Mouse (Mus musculus): ENCODE results near the gene Gga1. TPM values are rescaled to one million over a fixed set of nuclear protein-coding genes. Genes with fewer than 3 reads are reported as not detected.

Gene Gga1
- total RNA-seq, 2 experiments from 2014 or later = 15.4 to 27.8 TPM

DNA sequence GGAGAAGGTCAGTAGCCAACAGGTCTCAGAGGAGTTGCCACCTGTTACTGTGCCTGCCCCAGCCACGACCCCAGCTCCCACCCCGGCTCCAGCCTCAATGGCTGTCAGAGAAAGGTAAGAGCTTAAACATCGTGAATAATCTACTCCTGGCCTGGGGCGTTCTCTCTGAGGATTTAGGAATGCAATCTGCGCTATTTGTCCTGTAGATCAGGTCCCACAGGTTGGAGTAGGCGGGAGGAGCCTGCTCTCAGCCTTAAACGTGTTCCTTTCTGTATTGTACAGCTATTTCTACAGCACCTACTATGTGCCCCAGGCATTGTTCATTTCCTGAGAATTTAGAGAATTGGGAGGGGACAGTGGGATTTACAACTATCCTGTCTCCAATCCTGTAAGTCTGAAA is 31.4 kb downstream of the Gga1 start:
- no peak for ATAC-seq (replicated peaks; ENCODE audit: poor library complexity)

DNA sequence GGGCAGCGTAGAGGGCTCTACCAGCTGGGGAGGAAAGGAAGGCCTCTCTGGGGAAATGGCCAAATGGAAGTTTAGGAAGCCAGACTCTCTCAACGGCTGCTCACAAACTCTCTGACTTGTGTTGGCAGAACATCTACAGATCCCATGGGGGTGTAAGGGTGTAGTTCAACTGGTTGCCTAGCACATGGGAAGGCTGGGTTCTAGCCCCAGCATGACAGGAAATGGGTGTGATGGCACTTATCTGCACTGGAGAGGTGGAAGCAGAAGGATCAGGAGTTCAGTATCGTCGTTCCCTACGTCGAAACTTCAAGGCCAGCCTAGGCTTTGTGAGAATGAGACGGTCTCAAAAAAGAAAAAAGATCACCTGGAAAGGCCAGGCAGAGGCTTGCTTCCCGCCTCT is 32.0 kb downstream of the Gga1 start:
- no peak for ATAC-seq (replicated peaks; ENCODE audit: poor library complexity)

DNA sequence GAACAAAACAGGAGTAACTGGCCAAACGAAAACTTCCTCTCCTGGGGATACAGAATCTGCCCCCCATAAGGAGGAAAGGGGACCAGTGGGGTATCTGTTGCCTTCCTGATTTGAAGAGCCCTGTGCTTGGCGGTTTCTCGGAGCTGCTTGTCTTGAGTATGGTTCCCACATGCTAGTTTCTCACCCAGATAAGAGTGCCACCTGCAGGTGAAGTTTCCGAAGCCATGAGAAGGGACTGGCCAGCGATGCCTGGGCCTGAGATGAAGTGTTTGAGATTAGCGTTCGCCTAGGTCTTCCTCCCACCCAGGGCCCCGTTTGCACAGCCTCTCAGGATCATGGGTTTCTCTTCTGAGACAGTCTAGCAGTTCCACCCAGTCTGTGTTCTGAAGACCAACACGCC is 35.0 kb downstream of the Gga1 start:
- peak; percentile 22; the same call in 1 of the 2 replicates for ATAC-seq (replicated peaks; ENCODE audit: poor library complexity)

DNA sequence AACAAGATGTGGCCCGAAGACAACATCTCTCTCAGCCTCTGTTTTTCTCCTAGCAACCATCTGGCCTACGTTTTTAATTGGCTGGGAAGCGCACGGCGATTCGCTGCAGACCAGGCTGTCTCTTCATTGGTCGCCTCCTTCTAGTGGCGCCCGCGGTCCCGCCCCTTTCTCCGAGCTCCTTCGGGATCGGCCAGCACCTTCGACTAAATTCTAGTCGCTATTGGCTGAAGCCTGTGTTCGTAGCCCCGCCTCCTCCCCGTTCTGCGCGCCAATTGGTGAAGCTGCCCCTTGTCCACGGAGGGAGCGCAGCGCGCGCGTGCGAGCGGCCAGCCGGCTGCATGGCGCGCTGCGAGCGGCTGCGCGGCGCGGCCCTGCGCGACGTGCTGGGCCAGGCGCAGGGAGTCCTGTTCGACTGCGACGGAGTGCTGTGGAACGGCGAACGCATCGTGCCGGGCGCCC is 36.7 kb downstream of the Gga1 start, which contains the start of gene Pdxp:
Gene Pdxp, plus strand, starts transcription at position 288 of the 459 bp plus-strand sequence.
- ATAC-seq (replicated peaks; ENCODE audit: poor library complexity) = peak; percentile 90

DNA sequence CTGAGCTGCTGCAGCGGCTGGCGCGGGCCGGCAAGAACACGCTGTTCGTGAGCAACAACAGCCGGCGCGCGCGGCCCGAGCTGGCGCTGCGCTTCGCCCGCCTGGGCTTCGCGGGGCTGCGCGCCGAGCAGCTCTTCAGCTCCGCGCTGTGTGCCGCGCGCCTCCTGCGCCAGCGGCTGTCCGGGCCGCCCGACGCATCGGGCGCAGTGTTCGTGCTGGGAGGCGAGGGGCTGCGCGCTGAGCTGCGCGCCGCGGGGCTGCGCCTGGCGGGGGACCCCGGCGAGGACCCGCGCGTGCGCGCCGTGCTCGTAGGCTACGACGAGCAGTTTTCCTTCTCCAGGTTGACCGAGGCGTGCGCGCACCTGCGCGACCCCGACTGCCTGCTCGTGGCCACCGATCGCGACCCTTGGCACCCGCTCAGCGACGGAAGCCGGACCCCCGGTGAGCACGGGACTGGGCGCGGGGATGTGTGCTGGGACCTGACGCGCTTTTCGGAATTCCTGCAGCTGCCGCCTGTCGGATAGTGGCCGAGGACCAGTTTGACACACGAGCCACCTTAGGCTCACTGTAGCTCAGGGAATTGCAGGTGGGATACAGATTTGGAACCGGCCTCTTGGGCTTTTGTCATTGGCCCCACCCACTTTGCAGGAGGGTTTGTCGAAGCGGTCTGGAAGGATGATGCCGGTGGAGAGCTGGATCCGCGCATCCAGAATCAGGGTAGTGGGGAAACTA is 37.3 kb downstream of the Gga1 start:
- peak; percentile 4; the same call in 1 of the 2 replicates for ATAC-seq (replicated peaks; ENCODE audit: poor library complexity)

DNA sequence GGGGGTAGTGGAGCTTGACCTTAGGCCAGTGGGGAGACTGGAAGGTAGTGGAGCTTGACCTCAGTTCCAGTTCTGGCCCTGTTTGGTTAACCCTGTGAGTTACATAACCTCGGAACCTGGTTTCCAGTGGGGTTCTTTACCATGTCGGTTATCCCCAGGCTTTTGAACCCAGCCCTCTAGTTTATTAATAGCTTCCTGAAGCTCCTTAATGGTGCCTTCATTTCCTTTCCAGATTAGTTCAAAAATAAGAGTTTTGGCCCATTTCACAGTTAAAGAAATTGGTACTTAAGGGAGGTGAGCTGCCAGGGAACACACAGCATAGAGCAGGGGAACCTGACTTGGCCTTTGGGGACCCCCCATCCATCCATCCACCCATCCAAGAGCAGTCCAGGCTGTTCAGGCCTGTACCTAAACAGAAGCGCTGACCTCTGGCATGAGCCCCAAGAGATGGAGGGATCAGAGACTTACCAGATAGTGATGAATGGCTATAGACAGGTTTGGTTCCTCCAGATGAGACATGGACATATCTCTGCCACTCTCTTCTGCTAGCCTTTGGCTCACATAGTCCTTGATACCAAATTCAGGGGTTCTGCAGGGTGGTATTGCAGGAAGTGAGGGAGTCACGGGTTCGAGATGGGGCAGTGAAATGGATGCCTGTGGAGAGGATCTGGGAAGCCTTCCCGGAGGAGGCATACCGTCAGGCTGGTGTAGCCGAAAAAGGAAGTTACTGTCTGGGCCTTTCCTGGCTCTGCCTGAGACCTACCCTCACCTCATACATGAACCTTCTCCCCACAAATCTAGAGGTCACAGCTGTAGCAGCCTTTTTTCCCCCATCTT is 38.1 kb downstream of the Gga1 start:
- no peak for ATAC-seq (replicated peaks; ENCODE audit: poor library complexity)

DNA sequence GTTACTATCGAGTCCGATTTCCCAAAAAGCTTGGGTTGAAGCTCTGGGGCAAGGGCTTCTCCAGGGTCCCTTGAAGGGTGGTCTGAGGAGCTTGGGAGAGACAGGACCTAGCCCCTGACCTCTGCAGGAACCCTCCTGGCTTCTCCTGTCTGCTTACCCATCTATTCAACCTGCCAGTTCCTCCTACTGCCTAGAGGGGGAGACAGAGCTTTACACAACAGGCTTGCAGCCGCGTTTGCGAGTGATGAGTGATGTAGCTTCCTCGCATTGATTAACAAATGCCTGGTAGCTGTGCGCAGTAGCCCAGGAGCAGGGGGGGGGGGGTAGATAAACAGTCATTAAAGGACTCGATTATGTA is 38.6 kb downstream of the Gga1 start:
- ATAC-seq (replicated peaks; ENCODE audit: poor library complexity) = peak; percentile 61

DNA sequence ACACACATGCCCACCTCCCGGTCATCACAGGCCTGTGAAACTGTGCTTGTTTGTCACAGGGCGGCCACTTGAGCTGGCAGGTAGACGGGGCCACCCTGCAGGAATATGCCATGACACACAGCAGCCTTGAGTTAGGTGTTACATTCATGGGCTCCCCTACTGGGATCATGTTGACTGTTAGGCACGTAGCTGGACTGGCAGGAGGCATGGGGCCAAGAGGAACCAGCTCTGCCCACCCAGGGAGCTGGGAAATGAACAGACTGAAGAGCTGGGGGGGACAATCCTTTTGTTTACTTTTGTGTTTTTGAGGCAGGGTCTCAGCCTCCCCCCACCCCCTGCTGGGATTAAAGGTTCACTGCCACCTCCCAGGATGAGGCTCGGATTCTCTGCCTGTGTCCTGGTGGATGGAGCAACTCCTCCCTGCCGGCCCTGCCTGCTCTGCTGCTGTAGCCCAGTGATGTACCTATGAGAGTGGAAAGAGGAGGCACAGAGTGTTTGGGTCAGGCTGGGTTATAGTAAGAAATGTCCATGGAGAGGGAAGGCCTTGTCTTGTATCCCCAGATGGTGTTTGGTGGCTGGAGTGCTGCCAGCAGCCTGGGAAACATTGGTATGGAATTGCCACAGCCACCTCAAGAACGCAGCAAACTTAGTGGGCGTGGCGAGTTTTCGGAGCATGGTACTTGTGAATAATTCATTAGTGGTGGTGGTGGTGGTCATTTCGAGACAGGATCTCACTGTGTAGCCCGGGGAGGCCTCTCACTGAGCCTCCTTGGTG is 39.2 kb downstream of the Gga1 start:
- no peak for ATAC-seq (replicated peaks; ENCODE audit: poor library complexity)

DNA sequence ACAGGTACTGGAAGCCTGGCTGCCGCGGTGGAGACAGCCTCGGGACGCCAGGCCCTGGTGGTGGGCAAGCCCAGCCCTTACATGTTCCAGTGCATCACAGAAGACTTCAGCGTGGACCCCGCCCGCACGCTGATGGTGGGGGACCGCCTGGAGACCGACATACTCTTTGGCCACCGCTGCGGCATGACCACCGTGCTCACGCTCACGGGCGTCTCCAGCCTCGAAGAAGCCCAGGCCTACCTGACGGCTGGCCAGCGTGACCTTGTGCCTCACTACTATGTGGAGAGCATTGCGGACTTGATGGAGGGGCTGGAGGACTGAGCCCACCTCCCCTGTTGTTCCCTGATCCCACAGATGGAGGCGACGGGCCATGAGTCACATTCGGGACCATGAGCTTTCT is 41.1 kb downstream of the Gga1 start:
- no peak for ATAC-seq (replicated peaks; ENCODE audit: poor library complexity)

DNA sequence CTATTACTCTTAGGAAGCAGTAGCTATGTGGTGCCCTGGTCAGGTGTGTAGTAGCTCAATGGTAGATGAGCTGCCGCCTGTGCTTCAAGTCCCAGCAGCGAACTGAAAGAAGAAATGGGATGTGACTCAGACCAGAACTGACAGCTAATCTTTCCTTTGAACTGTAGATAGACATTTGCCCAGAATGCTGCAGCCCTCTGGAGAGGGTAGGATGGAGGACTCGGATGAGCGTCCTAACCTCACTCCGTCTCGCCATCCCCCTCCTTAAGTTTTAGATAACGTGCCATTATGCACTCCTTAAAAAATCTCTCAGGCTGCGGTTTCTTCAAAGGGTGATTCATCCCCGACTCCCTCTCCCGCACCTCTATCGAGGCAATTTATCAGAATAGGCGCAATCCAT is 42.9 kb downstream of the Gga1 start:
- ATAC-seq (replicated peaks; ENCODE audit: poor library complexity) = no peak

DNA sequence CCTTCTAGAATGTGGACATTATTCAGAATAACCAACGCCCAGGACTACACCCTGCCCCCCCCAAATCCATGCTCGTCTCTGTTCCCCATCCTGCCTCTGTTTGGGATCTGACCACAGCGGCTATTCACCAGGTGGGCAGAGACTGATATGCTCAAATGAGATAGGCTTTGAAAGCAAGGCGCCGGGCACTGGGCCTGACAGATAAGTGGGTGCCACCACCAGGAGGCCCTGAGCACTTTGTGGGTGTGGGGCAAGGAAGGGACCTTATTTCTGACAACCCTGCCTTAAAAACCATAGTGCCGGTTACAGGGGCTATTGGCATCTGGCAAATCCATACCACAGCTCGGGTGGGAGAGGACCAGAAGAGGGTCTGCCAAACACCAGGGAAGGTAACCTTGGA is 45.7 kb downstream of the Gga1 start:
- peak; percentile 69 for ATAC-seq (replicated peaks; ENCODE audit: poor library complexity)

DNA sequence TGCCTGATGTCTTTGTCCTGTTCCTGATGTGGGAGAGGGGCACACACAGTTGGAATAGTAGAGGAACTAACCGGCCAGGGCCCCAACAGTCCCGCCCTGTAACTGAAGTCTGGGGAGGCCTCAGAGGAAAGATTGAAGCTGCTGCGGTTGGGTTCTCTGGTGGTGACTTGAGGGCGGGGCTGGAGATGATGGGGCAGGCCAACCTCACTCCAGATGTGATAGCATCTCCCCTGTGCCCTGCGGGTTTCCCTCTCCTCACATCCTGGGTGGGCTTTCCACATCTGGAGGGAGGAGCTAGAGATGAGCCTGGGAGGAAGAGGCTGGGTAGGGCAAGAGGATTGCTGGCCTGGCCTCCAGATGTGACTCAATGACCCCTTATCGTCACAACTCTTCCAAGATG is 46.6 kb downstream of the Gga1 start:
- ATAC-seq (replicated peaks; ENCODE audit: poor library complexity) = peak; percentile 67

DNA sequence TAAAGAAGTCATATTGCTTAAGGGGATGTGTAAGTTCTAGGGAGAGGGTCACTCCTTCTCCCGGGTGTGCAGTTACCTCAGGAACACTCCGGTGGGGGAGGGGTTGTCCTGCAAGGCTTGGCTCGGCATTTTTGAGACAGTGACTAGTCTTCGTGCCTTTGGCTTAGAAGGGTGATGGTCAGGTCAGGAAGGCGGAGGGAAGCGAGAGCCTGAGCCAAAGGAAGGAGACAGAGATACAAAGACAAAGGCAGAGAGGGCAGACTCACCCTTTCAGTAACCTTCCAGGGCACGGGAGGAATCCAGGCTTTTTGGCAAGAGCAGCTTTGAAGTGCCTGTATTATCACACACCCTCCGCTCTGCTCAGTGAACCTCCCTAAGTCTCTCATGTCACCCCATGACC is 48.1 kb downstream of the Gga1 start:
- ATAC-seq (replicated peaks; ENCODE audit: poor library complexity) = no peak

DNA sequence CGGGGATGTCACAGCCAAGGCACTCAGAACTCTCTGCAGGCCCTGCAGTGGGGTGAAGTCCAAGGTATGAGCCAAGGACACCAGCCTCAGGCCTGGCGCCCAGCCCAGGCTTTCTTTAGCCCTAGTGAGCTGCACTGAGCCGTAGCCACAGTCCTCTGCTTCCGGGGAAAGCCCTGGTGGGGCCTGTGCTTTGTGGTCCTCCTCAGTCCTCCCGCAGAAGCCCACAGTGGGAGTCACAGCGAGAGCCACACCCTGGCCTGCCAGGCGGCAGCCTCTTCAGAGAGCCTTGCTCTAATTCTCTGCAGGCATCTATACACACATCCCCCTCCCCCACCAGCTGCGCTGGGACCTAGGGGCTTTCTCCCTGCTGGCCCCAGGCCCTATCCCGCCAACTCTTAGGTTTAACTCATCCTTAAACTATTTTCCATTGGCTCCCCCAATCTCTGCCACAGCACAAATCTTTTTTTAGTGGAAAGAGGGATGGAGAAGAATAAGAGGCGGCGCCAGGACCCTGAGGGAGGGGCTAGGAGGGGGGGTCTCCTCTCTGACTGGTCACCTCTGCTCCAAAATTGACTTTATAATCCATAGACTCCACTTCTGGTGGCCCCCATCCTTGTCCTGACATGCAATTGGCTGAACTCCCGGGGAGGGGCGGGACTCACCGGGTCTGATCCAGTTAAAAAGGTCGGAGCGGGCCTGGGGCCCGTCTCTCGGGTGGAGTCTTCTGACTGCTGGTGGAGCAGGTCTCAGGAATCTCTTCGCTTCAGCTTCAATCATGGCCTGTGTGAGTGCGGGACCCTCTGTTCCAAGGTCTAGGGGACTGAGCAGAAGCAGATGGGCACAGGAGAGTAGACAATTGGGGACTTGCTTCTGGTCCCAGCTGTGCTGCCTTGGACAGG is 49.3 kb downstream of the Gga1 start, which contains the start of gene Lgals1:
Gene Lgals1, plus strand, starts transcription at position 705 of the 899 bp plus-strand sequence.
- ATAC-seq (replicated peaks; ENCODE audit: poor library complexity) = peak; percentile 24

DNA sequence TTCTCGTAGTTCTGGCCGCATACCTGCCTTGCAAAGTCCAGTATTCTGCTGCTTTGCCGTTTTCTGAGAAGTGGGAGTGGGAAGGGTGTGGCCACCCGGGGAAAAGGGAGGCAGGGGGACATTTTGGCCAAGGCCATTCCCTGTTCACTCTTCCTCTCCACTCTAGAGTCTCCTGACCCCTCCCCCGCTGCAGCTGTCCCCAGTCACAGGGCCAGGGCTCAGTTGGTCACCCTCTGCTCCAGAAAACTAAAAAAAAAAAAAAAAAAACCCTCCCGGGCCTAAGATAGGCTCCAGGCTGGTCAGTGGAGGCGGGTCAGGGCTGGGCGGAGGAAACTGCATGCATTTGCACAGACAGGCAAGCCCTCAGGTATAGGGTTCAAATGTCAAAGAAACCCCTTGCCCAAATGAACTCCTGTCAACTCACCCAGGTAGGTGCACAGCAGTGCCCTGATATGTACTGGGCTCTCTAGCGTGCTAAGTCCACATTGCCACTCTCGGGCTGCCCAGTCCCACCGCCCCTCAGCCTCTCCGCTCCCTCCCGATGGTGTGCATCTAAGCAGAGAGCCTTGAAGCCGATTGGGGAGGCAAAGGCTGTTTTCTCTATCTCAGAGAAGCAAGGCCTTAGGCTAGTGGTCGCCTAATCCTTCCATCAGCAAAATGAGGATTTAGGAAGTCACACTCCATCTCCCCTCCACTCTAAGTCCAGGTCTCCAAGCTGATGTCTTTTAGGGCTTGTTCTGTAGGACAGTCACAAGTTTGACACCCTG is 50.2 kb downstream of the Gga1 start:
- ATAC-seq (replicated peaks; ENCODE audit: poor library complexity) = no peak

DNA sequence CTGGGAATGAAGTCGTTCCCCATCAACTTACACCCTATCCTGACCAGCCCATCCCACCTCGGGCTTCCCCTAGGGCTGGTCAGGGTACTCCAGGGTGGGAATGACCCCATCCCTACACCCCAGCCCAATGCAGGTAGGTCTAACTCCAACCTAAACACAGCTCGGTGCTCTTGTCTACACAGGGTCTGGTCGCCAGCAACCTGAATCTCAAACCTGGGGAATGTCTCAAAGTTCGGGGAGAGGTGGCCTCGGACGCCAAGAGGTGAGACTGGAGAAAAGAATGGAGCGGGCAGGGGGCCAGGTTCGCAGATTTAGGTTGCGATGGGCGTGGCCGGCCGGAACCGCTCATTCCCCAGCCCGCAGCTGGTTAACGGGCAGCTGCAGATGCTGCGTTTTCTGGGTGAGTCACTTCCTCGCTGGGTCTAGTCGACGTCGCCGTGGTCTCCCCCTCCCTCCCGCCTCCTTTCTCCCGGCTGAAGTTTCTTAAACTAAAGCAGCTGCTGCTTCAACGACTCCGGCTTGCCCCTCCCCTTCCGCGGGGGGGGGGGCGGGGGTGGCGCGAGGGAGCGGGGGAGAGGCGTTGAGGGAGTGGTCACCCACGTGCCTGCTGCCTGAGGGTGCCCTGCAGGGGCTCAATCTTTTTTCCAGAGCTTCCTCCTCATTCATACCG is 50.9 kb downstream of the Gga1 start:
- peak; percentile 56 for ATAC-seq (replicated peaks; ENCODE audit: poor library complexity)

DNA sequence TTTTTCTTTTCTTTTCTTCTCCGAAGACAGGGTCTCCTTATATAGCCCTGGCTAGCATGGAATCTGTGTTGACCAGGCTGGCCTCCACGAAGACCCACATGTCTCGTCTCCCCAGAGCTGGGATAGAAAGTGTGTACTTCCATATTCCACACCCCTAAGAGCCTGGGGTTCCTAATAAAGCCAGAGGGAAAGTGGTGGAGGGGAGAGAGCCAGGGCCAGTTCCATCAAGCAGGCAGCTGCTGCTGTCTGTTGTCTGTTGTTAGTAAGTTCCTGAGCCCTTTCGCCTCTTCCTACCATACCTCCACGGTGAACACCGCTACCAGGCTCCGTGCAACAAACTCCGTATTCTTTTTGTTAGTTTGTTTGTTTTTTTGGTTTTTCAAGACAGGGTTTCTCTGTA is 51.5 kb downstream of the Gga1 start:
- ATAC-seq (replicated peaks; ENCODE audit: poor library complexity) = no peak

DNA sequence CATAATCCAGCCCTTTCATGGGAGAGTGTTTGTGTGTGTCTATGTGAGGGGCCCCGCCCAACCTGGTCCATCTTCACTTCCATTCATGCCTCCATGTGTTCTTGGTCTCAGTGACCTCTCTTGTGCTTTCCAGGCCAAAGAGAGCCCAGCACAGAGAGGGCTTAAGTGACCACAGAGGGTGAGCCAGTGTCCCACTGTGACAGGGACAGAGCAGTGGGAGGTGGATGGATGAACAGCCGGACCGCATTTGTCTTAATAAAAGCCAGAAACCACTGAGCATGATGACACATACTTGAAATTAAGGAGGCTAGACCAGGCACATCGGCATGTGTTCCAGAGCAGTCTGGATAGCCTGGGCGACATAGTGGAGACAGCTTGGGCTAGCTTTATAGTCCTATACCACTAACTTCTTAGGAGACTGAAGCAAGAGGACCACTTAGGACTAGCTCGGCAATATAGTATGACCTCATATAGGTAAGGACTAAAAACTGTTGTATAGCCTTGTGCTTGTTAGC is 53.3 kb downstream of the Gga1 start:
- ATAC-seq (replicated peaks; ENCODE audit: poor library complexity) = no peak

Data from megakaryocyte progenitor cell, adult 5-6 weeks (primary cell).